Comparison of ENCODE assay signal across 7 mouse cellular contexts in the genomic region with DNA sequence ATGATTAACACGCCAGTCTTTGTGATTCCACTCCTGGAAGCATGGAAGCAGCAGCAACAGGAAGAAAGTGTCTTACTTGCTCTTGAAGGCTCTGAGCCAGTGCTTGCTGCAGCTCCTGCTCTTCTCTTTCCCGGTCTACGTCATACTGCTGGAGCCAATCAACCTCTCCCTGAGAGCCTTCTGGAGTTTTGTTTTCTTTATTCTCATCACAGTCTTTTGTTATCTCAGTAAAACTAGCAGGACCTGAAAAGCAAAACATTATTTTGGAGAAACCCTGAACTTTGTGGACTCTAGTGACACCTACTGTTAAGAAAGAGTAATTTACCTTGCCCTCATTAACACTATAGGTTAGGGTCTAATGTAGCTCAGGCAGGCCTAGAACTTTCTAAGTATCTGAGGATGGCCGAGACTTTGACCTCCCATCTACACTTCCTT. TPM values are rescaled to one million over a fixed set of nuclear protein-coding genes. Genes with fewer than 3 reads are reported as not detected.
DNase-seq lines count a peak whose midpoint lies in the region; ATAC-seq and TF ChIP-seq lines count a peak whose summit lies in the region.

No protein-coding gene starts in this region.

- no peak overlapping the region for H3K4me3 ChIP-seq in liver, embryonic 16.5 days (ENCODE audit: low read depth, low read length)
- H3K4me3 ChIP-seq in liver, embryonic 12.5 days = no peak overlapping the region
- H3K4me3 ChIP-seq in kidney, adult 2 months (ENCODE audit: insufficient read depth, low read depth, low read length) = no peak overlapping the region
- H3K4me3 ChIP-seq in midbrain, embryonic 15.5 days = no peak overlapping the region

- no peaks in the 10 kb centered on the region for H3K4me1 ChIP-seq in liver, embryonic 16.5 days (ENCODE audit: control insufficient read depth, low read depth, low read length)
- no peaks in the 10 kb centered on the region for H3K4me1 ChIP-seq in liver, embryonic 12.5 days
- H3K4me1 ChIP-seq in kidney, adult 2 months (ENCODE audit: control insufficient read depth, insufficient read depth, low read length) = no peaks in the 10 kb centered on the region; the same call in 1 of the 2 replicates
- H3K4me1 ChIP-seq in midbrain, embryonic 15.5 days = no peaks in the 10 kb centered on the region

- DNase-seq in R1 (ENCODE audit: low read depth, low spot score) = peak; percentile 62
- peak; percentile 30 for DNase-seq in fibroblast of lung, adult 2 months (ENCODE audit: low read depth)
- DNase-seq in kidney, adult 2 months = peak; percentile 71
- DNase-seq in naive thymus-derived CD4-positive, alpha-beta T cell, adult 2 months (ENCODE audit: low read depth) = peak; percentile 71

- no peak overlapping the region for H3K27ac ChIP-seq in liver, embryonic 16.5 days (ENCODE audit: low read length)
- H3K27ac ChIP-seq in liver, embryonic 12.5 days = no peak overlapping the region
- H3K27ac ChIP-seq in kidney, adult 2 months (ENCODE audit: insufficient read depth, low read depth, low read length) = no peak overlapping the region
- H3K27ac ChIP-seq in midbrain, embryonic 15.5 days = no peak overlapping the region

- H3K9ac ChIP-seq in liver, embryonic 16.5 days (ENCODE audit: low read depth, low read length) = no peak overlapping the region
- H3K9ac ChIP-seq in liver, embryonic 12.5 days = no peak overlapping the region
- no peak overlapping the region for H3K9ac ChIP-seq in midbrain, embryonic 15.5 days

- ATAC-seq in liver, embryonic 16.5 days (ENCODE audit: low read depth) = 0 out of 2 replicates have a peak, but pooled peaks have one; percentile 21
- no peak for ATAC-seq in liver, embryonic 12.5 days
- no peak for ATAC-seq in midbrain, embryonic 15.5 days (replicated peaks)

- H3K4me2 ChIP-seq in liver, embryonic 16.5 days (ENCODE audit: low read depth, low read length) = no peak overlapping the region
- no peak overlapping the region for H3K4me2 ChIP-seq in liver, embryonic 12.5 days
- no peak overlapping the region for H3K4me2 ChIP-seq in midbrain, embryonic 15.5 days

- H3K27me3 ChIP-seq in liver, embryonic 16.5 days (ENCODE audit: control insufficient read depth, insufficient read depth, low read depth, low read length) = no peaks in the 10 kb centered on the region
- no peaks in the 10 kb centered on the region for H3K27me3 ChIP-seq in liver, embryonic 12.5 days (replicated peaks)
- no peaks in the 10 kb centered on the region for H3K27me3 ChIP-seq in kidney, adult 2 months (replicated peaks; ENCODE audit: control insufficient read depth, insufficient read depth, low read length)
- H3K27me3 ChIP-seq in midbrain, embryonic 15.5 days (replicated peaks) = no peaks in the 10 kb centered on the region

- 0 out of 2 replicates have a peak, but pooled peaks have one; percentile 20 for TF ChIP-seq CTCF in kidney, adult 2 months (conservative IDR thresholded peaks at IDR 0.05; ENCODE audit: insufficient read depth, insufficient read length, low read depth, low read length)

- H3K36me3 ChIP-seq in liver, embryonic 16.5 days (ENCODE audit: control insufficient read depth, insufficient read depth) = peaks cover 48% of the 10 kb centered on the region
- peaks cover 96% of the 10 kb centered on the region for H3K36me3 ChIP-seq in liver, embryonic 12.5 days
- H3K36me3 ChIP-seq in kidney, adult 2 months (ENCODE audit: control insufficient read depth, insufficient read depth, low read length) = no peaks in the 10 kb centered on the region; the same call in 1 of the 2 replicates
- peaks cover 39% of the 10 kb centered on the region; the same call in 1 of the 2 replicates for H3K36me3 ChIP-seq in midbrain, embryonic 15.5 days (replicated peaks)

- no peaks in the 10 kb centered on the region for H3K9me3 ChIP-seq in liver, embryonic 16.5 days (replicated peaks; ENCODE audit: control insufficient read depth, low read length)
- no peaks in the 10 kb centered on the region for H3K9me3 ChIP-seq in liver, embryonic 12.5 days (replicated peaks)
- H3K9me3 ChIP-seq in midbrain, embryonic 15.5 days = no peaks in the 10 kb centered on the region

- no peak for TF ChIP-seq POLR2A in kidney, adult 2 months (IDR thresholded peaks at IDR 0.05; ENCODE audit: low read depth, low read length)

- 53% methylated on average over 4 of the region's 4 CpGs for WGBS in liver, embryonic 16.5 days (ENCODE audit: insufficient replicate concordance)
- WGBS in liver, embryonic 12.5 days (ENCODE audit: insufficient replicate concordance) = 73% methylated on average over 4 of the region's 4 CpGs
- 20% methylated on average over 4 of the region's 4 CpGs for WGBS in kidney, adult 2 months
- 65% methylated on average over 4 of the region's 4 CpGs for WGBS in midbrain, embryonic 15.5 days

RNA-seq across cellular contexts. Expression of a gene that starts 43.5 kb away (rescaled TPM):
- 0.69 and 1.6 TPM in 2 replicates for polyA plus RNA-seq in liver, embryonic 16.5 days (2015; fragmentation: Nextera tagmentation; extraction: Ambion mirVana)
- polyA plus RNA-seq in liver, embryonic 12.5 days (2016; fragmentation: Nextera tagmentation; extraction: Ambion mirVana) = 0.81 and 0.93 TPM in 2 replicates
- 69.8 and 75.0 TPM in 2 replicates for polyA plus RNA-seq in kidney, adult 2 months (2012; rRNA removed)
- polyA plus RNA-seq in midbrain, embryonic 15.5 days (2015; fragmentation: Nextera tagmentation; extraction: Ambion mirVana) = 0.22 and 0.41 TPM in 2 replicates

RNA-seq across cellular contexts. Expression of a gene that starts 53.2 kb away (rescaled TPM):
- 27.2 and 28.9 TPM in 2 replicates for polyA plus RNA-seq in liver, embryonic 16.5 days (2015; fragmentation: Nextera tagmentation; extraction: Ambion mirVana)
- 51.6 and 52.4 TPM in 2 replicates for polyA plus RNA-seq in liver, embryonic 12.5 days (2016; fragmentation: Nextera tagmentation; extraction: Ambion mirVana)
- polyA plus RNA-seq in kidney, adult 2 months (2012; rRNA removed) = 16.4 and 18.6 TPM in 2 replicates
- 47.6 and 50.4 TPM in 2 replicates for polyA plus RNA-seq in midbrain, embryonic 15.5 days (2015; fragmentation: Nextera tagmentation; extraction: Ambion mirVana)

Comparison
In these comparisons a context has a peak if more than half of its experiments do, and no peak if none do; other contexts are left out.
1. RNA of a gene that starts 43.5 kb away (polyA plus RNA-seq): 69.8 to 75.0 TPM in kidney, adult 2 months; 0.69 to 1.6 TPM in liver, embryonic 16.5 days, 0.81 to 0.93 TPM in liver, embryonic 12.5 days and 0.22 to 0.41 TPM in midbrain, embryonic 15.5 days; every median in the first group is over 10 times any median in the second.
2. Peak in every context shown above with its lines, with median percentiles within 50 percentile points of each other: DNase-seq.